Mouse (Mus musculus) B cell, adult 67 days (primary cell): Measurements from ENCODE around the gene Adcy10. TPM values are rescaled to one million over a fixed set of nuclear protein-coding genes. Genes with fewer than 3 reads are reported as not detected.

ENCODE experiments used
- total RNA-seq, 2 experiments: library from RNA; stranded (reverse); gene quantifications; 4 replicates each; pipeline ENCODE4 v1.2.4; 2023

Gene Adcy10
- under 1 TPM in 1 of 2 experiments, not detected in 1; 0.80 TPM for total RNA-seq

DNA sequence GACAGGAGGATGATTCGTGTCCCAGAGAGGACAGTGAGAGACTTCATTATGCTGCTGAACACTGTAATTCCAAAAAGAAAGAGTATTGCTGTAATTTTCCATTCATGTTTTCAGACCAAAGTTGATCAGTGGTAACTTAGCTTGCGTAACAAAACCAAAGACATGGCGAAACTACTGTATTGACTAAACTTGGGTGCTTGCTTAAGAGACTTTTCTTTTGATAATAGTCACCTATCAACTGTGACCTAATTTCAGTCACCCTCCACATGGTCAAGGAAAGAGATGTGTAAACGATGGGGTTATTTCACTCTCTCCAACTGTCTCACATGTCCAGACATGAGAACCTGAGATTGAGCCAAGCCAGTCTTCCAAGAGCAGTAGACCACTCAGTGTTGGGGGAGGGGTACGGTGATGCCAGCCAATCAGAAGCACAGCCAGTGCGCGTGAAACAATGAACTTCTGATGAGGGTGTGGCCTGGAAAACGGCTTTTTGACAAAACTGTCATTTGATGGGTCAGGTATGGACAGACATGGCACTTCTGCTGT, at the start of gene Adcy10:
Gene Adcy10 (plus strand): TSS at position 496 of the 546 bp plus-strand sequence.

DNA sequence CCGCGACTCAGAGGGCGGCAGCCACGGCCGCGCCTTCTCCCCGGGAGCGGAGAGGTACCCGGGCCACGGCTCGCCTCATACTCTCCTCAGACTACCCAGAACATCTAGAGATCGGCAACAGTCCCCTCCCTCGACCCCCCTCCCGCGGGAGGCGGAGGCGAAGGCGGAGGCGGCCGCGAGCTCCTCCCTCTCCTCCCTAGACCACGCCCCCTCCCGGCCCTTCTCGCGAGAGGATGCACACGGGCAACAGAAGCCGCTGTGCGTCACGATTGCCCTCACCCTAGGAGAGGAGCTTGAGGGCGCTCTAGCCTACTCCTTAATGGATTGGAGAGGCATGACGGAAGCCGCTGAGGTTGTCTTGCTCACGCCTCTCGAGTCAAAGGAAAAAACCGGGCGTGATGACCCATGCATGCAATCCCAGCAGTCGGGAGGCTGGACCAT, 24.6 kb upstream of the Adcy10 start, which contains the start of the genes Dcaf6 and Mpc2:
Gene Dcaf6 (minus strand): TSS at position 116 of the 441 bp plus-strand sequence.
Gene Mpc2 (plus strand): TSS at position 278 of the 441 bp plus-strand sequence.

Other genes with a start within 250 kb of the Adcy10 start
- gene Tiprl, start 248.2 kb upstream of the Adcy10 start, total RNA-seq = 10 to 100 TPM; 48.5 to 52.9 TPM
- not detected for gene Gpr161, start 189.4 kb upstream of the Adcy10 start, total RNA-seq
- 10 to 100 TPM; 28.4 to 29.3 TPM for gene Dcaf6, start 24.7 kb upstream of the Adcy10 start, total RNA-seq
- gene Mpc2, start 24.5 kb upstream of the Adcy10 start, total RNA-seq = 10 to 100 TPM; 29.7 to 30.3 TPM
- gene Mpzl1, start 149.4 kb downstream of the Adcy10 start, total RNA-seq = 1 to 10 TPM in 1 of 2 experiments, not detected in 1; 1.3 TPM
- 100 to 1,000 TPM; 284 to 306 TPM for gene Rcsd1, start 224.6 kb downstream of the Adcy10 start, total RNA-seq